Mouse (Mus musculus): ENCODE results near the gene Grin2b. TPM values are rescaled to one million over a fixed set of nuclear protein-coding genes. Genes with fewer than 3 reads are reported as not detected.

Gene Grin2b
- polyA plus RNA-seq, 1 experiment = 17.0 TPM

DNA sequence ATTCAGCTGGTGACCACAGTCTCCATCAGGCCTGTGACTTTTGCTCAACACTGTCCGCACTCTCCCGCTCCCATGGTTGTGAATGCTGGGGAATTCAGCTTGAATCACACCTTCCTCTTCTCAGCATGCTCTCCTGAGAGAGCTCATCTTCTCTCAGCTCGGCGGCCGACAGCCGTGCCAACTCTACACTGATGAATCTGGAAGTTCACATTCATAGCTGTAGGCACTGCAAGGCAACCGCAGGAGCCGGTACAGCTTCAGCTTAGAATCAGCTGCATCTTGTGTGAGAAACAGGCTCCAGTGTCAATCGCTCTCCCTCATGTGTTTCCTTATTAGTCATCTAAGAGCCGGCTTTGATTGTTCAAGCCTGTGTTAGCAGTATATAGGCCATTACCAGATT is 272.9 kb downstream of the Grin2b start:
- no peak for TF ChIP-seq POLR2A (IDR thresholded peaks at IDR 0.05; ENCODE audit: borderline replicate concordance, extremely low read depth, insufficient read depth, insufficient read length, poor library complexity, severe bottlenecking)
- no peak for TF ChIP-seq CTCF (IDR thresholded peaks at IDR 0.05; ENCODE audit: borderline replicate concordance, extremely low read depth, insufficient read depth, insufficient read length)
- no peak for DNase-seq (ENCODE audit: low read depth)

DNA sequence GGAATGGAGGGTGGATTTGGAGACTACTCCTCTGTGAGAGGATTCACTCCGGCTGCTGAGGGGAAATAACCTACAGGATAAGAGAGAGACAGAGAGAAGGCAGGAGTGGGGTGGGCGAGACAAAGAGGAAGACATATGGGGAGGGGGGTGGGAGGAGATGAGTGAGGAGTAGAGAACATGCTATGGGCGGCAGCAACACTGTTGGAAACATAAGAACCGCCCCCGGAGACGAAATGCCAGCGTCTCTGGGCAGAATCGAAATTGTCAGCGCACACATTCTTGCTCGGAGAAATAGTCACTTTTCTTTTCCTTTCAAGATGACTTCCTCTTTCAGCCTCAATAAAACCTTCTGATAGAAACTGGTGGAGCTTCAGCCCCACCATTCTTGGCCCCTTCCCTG is 274.1 kb downstream of the Grin2b start:
- TF ChIP-seq POLR2A (IDR thresholded peaks at IDR 0.05; ENCODE audit: borderline replicate concordance, extremely low read depth, insufficient read depth, insufficient read length, poor library complexity, severe bottlenecking) (no peak), CTCF (IDR thresholded peaks at IDR 0.05; ENCODE audit: borderline replicate concordance, extremely low read depth, insufficient read depth, insufficient read length) (no peak)
- DNase-seq (ENCODE audit: low read depth) = no peak

DNA sequence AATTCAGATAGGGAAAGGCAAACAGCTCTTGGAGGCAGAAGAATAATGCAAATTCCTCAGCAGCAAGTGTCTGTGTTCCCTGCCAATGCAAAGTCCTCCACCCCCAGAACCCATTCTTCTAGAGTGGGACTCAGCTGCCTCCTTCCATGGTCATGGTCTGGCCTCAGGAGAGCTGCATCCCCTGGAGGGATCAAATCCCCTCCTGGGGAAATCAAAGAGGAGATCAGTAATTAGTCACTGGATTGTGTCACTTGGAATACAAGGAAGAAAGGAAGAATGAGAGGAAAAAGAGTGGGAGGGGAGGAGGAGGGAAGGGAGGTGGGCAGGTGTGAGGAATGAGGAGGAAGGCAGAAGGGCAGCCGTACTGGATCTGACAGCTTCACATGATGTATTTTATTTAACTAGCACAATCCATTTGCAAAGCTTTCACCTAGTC is 278.5 kb downstream of the Grin2b start:
- TF ChIP-seq CTCF (IDR thresholded peaks at IDR 0.05; ENCODE audit: borderline replicate concordance, extremely low read depth, insufficient read depth, insufficient read length) (no peak), POLR2A (IDR thresholded peaks at IDR 0.05; ENCODE audit: borderline replicate concordance, extremely low read depth, insufficient read depth, insufficient read length, poor library complexity, severe bottlenecking) (no peak)
- DNase-seq (ENCODE audit: low read depth) = no peak

DNA sequence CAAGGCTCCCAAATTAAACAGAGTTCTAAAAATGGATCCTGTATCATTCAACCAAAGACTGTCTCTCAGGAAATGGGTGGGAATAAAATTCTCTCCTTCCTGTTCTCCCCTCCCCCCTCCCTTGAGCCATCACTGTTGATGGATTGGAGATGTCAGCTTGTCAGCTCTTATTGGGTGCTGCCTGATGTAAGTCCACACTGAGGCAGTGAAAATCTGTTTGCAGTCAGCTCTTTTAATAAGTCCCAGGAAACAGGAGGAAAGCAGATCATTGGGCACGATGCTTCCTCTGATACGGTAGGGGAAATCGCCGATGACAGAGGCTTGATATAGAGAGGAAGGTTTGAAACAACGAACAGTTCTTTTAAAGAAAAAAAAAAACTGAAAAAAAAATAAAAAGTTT is 290.7 kb downstream of the Grin2b start:
- TF ChIP-seq POLR2A (IDR thresholded peaks at IDR 0.05; ENCODE audit: borderline replicate concordance, extremely low read depth, insufficient read depth, insufficient read length, poor library complexity, severe bottlenecking) (no peak), CTCF (IDR thresholded peaks at IDR 0.05; ENCODE audit: borderline replicate concordance, extremely low read depth, insufficient read depth, insufficient read length) (no peak)
- peak; percentile 25 for DNase-seq (ENCODE audit: low read depth)

DNA sequence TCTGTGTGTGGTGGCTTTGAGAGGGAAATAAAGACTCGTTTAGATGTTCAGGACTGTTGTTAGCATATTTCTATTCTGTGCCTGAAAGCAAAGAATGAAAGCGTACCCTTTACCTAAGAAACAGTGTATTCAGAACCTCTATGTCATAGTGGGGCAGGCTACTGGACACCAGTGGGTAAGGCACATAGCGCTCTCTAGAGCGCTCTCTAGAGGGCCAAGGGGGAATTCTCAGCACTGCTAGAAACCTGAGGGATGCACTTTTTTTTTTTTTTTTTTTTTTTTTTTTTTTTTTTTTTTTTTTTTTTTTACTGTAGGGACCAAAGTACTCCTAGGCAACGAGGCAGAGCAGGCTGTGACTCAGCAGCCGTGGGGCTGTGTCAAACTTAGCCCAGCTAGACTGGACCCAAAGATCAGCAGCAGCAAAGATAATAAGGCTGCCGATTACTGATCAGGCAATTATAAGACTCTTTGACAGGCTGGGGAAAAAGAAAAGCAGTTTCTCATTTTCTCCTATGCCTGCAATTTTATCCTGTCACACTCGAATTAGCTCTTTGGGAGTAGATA is 297.1 kb downstream of the Grin2b start:
- TF ChIP-seq POLR2A (IDR thresholded peaks at IDR 0.05; ENCODE audit: borderline replicate concordance, extremely low read depth, insufficient read depth, insufficient read length, poor library complexity, severe bottlenecking) (no peak), CTCF (IDR thresholded peaks at IDR 0.05; ENCODE audit: borderline replicate concordance, extremely low read depth, insufficient read depth, insufficient read length) (no peak; the same call in 1 of the 2 replicates)
- no peak for DNase-seq (ENCODE audit: low read depth)

DNA sequence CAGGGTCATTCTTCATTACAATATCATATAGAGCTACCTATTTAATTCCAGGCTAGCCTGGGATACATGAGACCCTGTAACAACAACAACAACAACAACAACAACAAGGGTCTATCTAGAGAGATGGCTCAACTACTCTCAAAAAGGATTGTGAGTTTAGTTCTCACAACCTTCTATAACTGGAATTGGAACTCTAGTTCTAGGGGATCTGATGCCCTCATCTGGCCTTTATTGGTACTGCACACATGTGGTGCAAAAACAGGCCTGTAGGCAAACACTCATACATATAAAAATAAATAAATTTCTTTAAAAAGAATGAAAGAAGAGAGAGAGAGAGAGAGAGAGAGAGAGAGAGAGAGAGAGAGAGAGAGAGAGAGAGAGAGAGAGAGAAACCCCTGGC is 298.7 kb downstream of the Grin2b start:
- no peak for DNase-seq (ENCODE audit: low read depth)
- TF ChIP-seq POLR2A (IDR thresholded peaks at IDR 0.05; ENCODE audit: borderline replicate concordance, extremely low read depth, insufficient read depth, insufficient read length, poor library complexity, severe bottlenecking) = no peak
- no peak for TF ChIP-seq CTCF (IDR thresholded peaks at IDR 0.05; ENCODE audit: borderline replicate concordance, extremely low read depth, insufficient read depth, insufficient read length)

DNA sequence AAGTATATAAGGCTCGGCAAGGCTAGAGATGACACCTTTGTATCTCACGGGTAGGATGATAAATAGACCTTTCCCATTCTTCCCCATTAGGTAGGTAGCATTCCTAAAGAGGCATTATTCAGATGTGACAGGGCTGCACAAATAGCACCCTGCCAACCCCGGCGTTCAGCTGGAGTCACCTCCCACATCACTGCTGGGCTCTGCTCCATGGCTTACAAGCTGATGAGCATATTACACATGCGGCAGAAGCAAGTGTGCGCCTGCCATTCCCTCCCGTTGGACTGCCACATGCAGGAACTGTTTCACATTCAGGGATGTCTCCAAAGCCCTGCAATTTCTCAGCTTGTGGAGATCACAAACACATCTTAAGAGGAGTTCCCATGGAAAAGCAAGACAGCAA is 307.5 kb downstream of the Grin2b start:
- peak; percentile 56 for DNase-seq (ENCODE audit: low read depth)

DNA sequence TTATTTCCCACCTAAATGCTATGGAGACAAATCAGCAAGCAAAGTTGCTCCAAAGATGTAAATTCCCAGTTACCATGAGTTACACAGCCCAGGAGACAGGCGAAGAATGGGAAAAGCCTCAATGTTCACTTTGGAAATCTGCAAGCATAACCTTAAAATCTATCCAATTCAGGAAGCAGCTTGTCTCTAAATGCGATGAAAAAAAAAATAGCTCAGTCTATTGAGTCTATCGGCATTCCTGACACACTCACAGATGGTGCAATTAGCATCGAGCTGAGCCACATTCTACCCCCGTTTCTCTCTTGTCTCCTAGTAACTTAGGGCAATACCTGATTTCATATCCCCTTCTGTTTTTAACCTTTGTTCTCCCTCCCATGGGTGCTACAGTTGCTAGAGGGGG is 309.3 kb downstream of the Grin2b start:
- TF ChIP-seq CTCF (IDR thresholded peaks at IDR 0.05; ENCODE audit: borderline replicate concordance, extremely low read depth, insufficient read depth, insufficient read length) (no peak), POLR2A (IDR thresholded peaks at IDR 0.05; ENCODE audit: borderline replicate concordance, extremely low read depth, insufficient read depth, insufficient read length, poor library complexity, severe bottlenecking) (no peak)
- DNase-seq (ENCODE audit: low read depth) = peak; percentile 68

More for the DNA sequence above, 307.5 kb downstream of the Grin2b start:
- TF ChIP-seq CTCF (IDR thresholded peaks at IDR 0.05; ENCODE audit: borderline replicate concordance, extremely low read depth, insufficient read depth, insufficient read length) = no peak
- TF ChIP-seq POLR2A (IDR thresholded peaks at IDR 0.05; ENCODE audit: borderline replicate concordance, extremely low read depth, insufficient read depth, insufficient read length, poor library complexity, severe bottlenecking) = no peak

DNA sequence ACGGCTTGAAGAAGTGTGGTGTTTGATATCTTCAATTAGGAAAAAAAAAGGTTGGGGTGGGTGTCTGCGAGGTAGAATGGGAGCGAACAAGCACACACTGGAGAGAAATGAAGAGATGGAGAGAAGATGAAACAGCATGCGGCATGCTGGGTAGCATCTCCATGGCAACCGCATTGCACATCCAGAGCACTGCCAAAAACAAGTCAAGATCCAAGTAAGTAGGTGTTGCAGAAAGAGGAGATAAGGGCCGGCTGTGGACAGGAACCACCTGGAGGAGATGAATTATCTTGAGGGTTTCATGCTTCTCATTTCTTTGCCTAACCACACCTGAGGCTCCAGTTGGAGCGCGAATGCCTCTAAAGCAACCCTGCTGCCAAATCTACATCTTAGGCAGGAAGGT is 313.8 kb downstream of the Grin2b start:
- TF ChIP-seq CTCF (IDR thresholded peaks at IDR 0.05; ENCODE audit: borderline replicate concordance, extremely low read depth, insufficient read depth, insufficient read length) (no peak), POLR2A (IDR thresholded peaks at IDR 0.05; ENCODE audit: borderline replicate concordance, extremely low read depth, insufficient read depth, insufficient read length, poor library complexity, severe bottlenecking) (no peak)
- DNase-seq (ENCODE audit: low read depth) = peak; percentile 87

DNA sequence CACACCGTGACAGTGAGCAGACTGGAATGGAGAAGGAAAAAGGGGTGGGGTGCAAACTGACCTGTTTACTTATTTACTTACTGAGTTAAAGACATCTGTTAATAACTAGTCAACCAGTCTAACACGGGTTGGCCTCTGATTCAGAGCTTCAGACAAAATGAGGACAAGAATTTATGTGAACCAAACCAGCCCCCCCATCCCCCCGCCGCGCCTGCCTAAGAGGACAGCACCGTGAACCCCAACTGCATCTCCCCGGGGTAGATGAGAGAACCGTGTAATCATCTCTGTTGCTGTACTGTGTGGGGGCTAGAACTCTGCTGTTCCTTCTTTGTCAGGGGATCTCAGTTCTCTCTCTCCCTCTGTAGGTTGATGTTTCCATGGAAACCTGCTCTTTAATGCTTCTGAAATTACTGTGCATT is 319.1 kb downstream of the Grin2b start:
- no peak for TF ChIP-seq CTCF (IDR thresholded peaks at IDR 0.05; ENCODE audit: borderline replicate concordance, extremely low read depth, insufficient read depth, insufficient read length)
- no peak for TF ChIP-seq POLR2A (IDR thresholded peaks at IDR 0.05; ENCODE audit: borderline replicate concordance, extremely low read depth, insufficient read depth, insufficient read length, poor library complexity, severe bottlenecking)

DNA sequence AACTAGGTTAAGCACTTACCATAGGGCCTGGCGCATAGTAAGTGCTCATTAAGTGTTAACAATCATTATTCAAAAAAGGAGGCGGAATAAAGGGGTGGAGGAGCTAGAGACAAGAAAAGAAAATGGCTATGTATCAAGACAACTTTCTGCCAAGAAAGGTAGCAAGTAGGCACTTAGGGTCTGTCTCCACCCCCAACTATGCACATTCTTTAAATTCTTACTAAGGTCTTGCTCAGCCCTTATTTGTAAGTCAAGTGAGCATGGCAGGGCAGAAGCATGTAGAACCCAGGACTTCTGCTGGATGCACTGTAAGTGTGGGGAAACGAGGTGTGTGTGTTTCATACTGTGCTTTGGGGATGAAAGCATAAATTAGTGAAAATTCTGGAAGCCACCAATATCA is 329.6 kb downstream of the Grin2b start:
- TF ChIP-seq CTCF (IDR thresholded peaks at IDR 0.05; ENCODE audit: borderline replicate concordance, extremely low read depth, insufficient read depth, insufficient read length) (no peak), POLR2A (IDR thresholded peaks at IDR 0.05; ENCODE audit: borderline replicate concordance, extremely low read depth, insufficient read depth, insufficient read length, poor library complexity, severe bottlenecking) (no peak)
- DNase-seq (ENCODE audit: low read depth) = no peak

More for the DNA sequence above, 319.1 kb downstream of the Grin2b start:
- DNase-seq (ENCODE audit: low read depth) = peak; percentile 75

DNA sequence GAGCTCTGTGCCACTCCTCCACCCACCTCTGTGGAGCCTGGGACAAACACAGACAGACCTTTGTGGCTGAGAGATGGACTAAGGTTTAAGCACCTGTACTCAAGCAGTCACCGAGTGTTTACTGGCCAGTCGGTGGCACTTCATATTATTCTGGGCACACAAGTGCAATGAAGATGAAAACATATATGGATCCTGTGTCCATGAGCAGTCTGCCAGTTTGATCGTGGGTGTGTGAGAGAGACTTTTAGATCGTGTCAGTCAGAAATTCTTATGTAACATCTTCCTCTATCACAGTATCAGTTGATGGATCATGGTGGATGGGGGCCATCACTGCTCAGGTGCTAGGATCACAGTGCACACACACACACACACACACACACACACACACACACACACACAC is 337.0 kb downstream of the Grin2b start:
- no peak for TF ChIP-seq CTCF (IDR thresholded peaks at IDR 0.05; ENCODE audit: borderline replicate concordance, extremely low read depth, insufficient read depth, insufficient read length)
- no peak for TF ChIP-seq POLR2A (IDR thresholded peaks at IDR 0.05; ENCODE audit: borderline replicate concordance, extremely low read depth, insufficient read depth, insufficient read length, poor library complexity, severe bottlenecking)
- no peak for DNase-seq (ENCODE audit: low read depth)

All from brain, embryonic 14.5 days (tissue).